Mouse (Mus musculus) heart, postnatal 36 days (tissue): ENCODE data around the gene Acpp. TPM values are rescaled to one million over a fixed set of nuclear protein-coding genes. Genes with fewer than 3 reads are reported as not detected.

Experiments used
- DNase-seq, 2 experiments: peaks; one replicate each; pipeline ENCODE4 v3.0.0; 2021 to 2022
- intact Hi-C: fragments of 180-260 bp; cut with DNase I; formaldehyde crosslinking; loops from one replicate; pipeline ENCODE4 v1.15.1; 2025
- total RNA-seq, 2 experiments: library from RNA; stranded (reverse); gene quantifications; 2 replicates each; pipeline ENCODE4 v1.2.3; 2021

Gene Acpp
- total RNA-seq, 2 experiments from 2014 or later = 0.14 to 0.33 TPM

- no peak for DNase-seq
- intact Hi-C loops = loop anchor here (1.0 kb wide), 2 partner anchors 28 to 102 kb away; no protein-coding TSS in a partner anchor
Observed at GRCm38 (mm10) chr9:104305333-104306111, 32.0 kb downstream of the Acpp start.

GRCm38 (mm10) chr9:104304800-104305199 is 32.7 kb downstream of the Acpp start:
- intact Hi-C loops = no loop called here
- DNase-seq = no peak

DNA sequence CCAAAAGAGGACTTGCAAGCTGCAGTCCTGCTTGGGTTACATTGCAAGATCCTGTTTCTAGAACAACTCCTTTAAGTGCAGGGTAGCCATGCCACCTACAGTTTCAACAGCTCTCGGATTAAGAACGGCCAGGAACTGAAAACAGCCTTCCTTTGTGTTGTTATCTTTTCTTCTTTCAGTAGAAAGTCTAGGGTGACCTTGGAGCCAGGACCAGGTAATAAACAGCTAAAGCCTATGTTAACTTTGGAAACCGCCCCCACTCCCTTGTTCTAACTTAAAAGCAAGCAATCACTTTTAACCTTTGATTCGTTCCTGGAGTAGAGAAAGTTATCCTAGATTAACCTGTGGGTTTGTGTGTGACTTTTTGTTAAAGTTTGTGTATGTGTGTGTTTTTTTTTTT is 33.2 kb downstream of the Acpp start:
- intact Hi-C loops = no loop called here
- DNase-seq = no peak

DNA sequence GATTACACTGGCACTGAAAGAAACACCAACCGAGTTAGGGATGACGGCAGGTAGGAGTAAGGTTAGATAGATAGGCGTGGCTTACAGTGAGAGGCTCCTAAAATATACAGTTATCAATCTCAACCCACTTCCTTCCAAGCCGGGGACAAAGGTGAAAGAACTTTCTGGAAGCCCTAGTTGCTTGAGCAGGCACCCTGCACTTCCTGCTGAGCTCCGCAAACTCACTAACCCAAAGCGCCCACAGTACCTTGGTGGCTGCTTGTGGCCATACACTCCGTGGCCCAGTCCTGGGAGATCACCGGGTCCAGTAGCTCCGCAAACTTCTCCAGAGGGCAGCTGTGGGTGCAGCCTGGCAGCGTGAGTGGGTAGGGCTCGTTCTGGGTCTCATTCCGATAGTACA is 37.0 kb downstream of the Acpp start:
- DNase-seq = no peak
- intact Hi-C loops = no loop called here

DNA sequence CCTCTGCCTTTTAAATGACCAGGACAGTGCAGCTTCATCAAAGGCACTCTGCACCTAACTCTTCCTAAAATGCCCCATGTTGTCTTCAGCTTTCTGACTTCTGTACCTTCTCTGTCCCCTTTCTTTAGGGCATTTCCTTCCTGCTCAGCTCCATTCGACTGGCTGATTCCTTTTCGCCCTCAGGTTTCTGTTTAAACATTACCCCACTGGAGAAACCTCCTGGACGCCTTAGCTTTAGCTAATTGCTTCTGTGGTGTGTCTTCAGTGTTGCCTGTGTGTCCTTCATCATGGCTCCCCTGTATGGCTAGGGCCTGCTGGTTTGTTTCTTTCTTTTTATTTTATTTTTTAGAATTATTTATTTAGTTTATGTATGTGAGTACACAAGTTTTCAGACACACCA is 40.5 kb downstream of the Acpp start:
- intact Hi-C loops = no loop called here
- no peak for DNase-seq

DNA sequence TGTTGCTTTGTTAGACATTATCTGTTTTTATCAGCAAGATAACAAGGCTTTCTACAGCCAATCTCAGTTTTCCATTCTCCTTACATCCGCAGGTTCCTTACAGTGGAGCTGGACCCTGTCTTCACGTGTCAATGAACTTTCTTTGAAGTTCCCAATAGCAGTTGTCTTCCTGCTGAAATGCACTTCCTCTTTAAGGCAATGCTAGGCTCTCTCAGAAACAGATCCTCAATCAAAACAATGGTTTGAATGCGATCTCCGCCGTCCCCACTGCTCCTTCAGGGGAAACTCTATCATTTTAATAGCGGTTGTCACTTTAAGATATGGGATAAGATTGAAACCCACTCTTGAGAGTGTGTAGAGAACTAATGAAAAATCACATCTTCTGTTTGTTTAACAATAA is 52.6 kb downstream of the Acpp start:
- intact Hi-C loops = no loop called here
- no peak for DNase-seq

GRCm38 (mm10) chr9:104282536-104282935 is 55.0 kb downstream of the Acpp start:
- no peak for DNase-seq
- intact Hi-C loops = no loop called here

GRCm38 (mm10) chr9:104281737-104282136 is 55.8 kb downstream of the Acpp start:
- intact Hi-C loops = no loop called here

DNA sequence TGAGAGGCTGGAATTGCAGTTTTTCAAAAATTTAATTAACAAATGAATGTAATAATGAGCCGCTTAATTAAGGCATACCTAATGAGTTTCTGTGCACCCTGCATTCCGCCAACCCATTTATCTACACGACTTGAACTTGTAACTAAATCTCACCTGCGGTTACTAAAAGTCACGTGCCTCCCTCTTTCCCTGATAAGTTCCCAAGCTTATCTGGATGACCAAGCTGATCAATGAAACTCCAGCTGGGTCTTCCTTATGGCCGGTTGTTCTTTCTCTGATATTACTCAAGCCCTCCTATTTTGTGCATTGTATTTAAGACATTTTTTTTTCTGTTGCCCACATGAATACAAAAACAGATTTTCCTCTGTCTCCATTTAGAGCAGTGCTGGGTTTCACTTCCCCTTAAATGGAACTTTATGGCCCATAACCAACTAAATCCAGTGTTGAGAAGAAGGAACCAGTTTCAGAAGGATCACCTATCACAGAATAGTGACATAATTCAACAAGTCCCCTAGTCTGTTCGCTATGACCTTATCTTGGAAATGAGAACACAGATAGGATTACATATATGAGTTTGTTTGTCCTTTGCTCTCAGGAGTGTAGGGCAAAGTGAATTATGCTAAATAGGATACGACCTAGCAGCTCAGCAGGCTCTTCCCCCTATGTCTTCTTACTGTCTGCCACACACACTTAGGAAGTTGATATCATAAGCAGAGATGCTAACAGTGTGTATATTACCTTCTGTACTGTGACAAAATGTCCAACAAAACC is 56.6 kb downstream of the Acpp start:
- intact Hi-C loops = no loop called here

More at GRCm38 (mm10) chr9:104281737-104282136, 55.8 kb downstream of the Acpp start:
- no peak for DNase-seq

GRCm38 (mm10) chr9:104277528-104278162 is 59.9 kb downstream of the Acpp start:
- intact Hi-C loops = loop anchor here (1.0 to 2.0 kb wide), 3 partner anchors 29 to 1111 kb away; no protein-coding TSS in a partner anchor
- peak in 1 of 2 experiments; percentile 12 for DNase-seq

More for the DNA sequence above, 56.6 kb downstream of the Acpp start:
- DNase-seq = no peak

DNA sequence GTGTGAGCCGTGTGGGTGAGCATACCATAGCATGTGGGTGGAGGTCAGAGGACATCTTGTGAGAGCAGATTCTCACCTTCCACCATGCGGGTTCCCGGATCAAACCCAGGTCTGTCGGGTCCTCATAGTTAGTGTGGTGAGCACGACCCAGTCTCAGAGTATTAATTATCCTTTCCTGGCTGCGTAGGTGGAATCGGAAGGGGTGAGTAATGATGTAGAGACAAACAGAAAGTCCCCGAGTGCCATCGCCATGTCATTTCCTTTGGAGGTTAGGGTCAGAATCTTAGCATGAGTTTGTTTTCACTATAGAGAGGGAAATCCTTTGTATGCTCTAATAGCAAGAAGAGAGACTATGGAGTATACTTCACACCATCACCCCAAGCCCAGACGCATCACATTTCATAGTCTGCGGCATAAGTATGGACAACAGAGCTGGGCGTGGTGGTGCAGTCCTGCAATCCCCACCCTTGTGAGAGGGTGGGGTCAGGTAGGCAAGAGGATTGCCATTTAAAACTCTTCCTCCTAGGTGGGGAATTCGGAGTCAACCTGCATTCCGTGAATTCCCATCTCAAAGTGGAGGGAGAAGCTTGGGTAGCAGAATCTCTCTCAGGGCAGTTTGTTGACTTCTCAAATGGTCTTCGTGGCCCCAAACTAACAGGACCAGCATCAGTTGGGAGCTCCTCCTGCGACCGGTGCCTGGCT is 62.3 kb downstream of the Acpp start:
- intact Hi-C loops = no loop called here
- DNase-seq = no peak

- intact Hi-C loops = no loop called here
- DNase-seq = no peak
Observed at GRCm38 (mm10) chr9:104272057-104272456, 65.5 kb downstream of the Acpp start.

GRCm38 (mm10) chr9:104271642-104272041 is 65.9 kb downstream of the Acpp start:
- intact Hi-C loops = no loop called here
- no peak for DNase-seq

GRCm38 (mm10) chr9:104269944-104270343 is 67.6 kb downstream of the Acpp start:
- DNase-seq = no peak
- intact Hi-C loops = loop anchor here (10.0 kb wide), 1 partner anchor 905 kb away; the partner anchor contains the start of gene Cdv3

GRCm38 (mm10) chr9:104269349-104269871 is 68.1 kb downstream of the Acpp start:
- intact Hi-C loops = loop anchor here (10.0 kb wide), 1 partner anchor 905 kb away; the partner anchor contains the start of gene Cdv3
- peak in 1 of 2 experiments; percentile 9 for DNase-seq

DNA sequence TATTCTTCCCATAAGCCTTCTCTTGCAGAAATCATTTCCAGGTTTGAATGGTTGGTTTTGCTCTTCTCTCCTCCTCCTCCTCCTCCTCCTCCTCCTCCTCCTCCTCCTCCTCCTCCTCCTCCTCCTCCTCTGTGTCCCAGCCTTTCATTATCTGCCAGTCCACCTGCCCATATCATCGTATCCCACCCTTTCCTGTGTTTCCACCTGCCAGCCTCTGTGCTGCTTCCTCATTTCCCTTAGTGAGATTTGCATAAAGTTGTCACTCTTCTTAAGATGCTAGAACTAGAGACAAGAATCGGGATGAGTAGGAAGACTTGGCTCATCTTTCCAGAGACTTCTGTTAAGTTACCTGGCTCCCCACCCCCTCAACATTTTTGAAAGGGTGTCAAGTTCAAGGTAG is 73.0 kb downstream of the Acpp start:
- intact Hi-C loops = loop anchor here (5.0 to 10.0 kb wide), 2 partner anchors 202 to 900 kb away; partner anchors contain the start of genes Acad11, Cdv3 and Uba5
- no peak for DNase-seq

GRCm38 (mm10) chr9:104262823-104263352 is 74.7 kb downstream of the Acpp start, which contains the start of gene Dnajc13:
Gene Dnajc13, minus strand, starts transcription at chr9:104262930.
- intact Hi-C loops = loop anchor here (5.0 to 10.0 kb wide), 2 partner anchors 201 to 898 kb away; partner anchors contain the start of genes Acad11, Cdv3 and Uba5
- DNase-seq = peak; percentile 98

DNA sequence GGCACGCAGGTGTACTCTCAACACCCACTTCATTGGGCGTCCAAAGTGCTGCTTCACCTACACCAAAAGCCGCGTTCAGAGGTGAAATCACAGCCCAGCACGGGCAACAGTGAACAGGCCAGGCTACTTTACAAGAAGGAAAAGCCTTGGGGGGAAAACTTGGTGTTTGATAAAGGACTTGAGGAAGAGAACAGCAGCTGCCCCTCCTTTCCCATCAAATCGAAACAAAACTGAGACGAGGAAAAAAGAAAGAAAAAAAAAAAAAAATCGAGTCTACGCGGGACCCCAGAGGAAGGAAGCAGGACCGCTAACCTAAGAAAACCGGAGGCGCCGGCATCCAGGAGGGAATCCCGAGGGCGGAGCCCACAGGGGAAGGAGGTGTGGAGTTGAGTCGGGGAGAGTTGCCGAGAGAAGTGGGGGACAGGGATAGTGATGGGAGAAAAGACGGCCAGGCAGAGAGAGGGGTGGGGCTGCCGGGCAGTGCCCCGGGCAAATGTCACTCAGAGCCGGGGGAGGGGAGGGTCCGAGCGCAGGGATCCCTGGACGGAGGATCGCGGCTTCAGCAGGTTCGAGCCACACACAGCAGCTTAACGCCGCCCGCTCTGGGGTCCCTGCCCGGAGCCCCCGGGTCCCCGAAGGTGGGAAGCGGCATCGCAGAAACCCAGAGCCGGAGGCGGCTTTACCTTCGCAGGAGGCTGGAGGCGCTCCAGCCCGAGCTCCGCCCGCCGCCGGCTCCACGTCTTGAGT is 75.4 kb downstream of the Acpp start:
- intact Hi-C loops = loop anchor here (5.0 to 10.0 kb wide), 2 partner anchors 200 to 897 kb away; partner anchors contain the start of genes Acad11, Cdv3 and Uba5
- no peak for DNase-seq

DNA sequence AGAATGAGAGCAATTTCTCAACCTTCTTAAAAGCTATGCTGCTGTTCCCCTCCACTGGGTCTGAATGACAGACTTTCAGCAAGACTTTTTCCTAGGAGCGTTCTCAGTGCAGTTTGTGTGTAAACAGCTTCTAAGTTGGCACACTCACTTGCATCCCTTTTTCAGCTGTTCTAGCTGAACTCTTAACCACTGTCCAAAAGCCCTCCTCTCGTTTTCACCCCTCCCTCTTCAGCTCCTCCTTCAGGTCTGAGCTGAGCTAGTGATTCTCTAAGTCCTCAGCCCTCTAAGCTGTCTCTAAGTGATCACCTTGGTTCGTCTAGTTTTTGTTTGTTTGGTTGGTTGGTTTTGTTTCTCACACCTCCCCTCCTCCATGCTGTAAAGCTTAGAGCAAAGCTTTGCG is 77.2 kb downstream of the Acpp start:
- intact Hi-C loops = loop anchor here (5.0 to 10.0 kb wide), 2 partner anchors 198 to 896 kb away; partner anchors contain the start of genes Acad11, Cdv3 and Uba5

More for the DNA sequence above, 77.2 kb downstream of the Acpp start:
- no peak for DNase-seq
